Mouse (Mus musculus) heart, embryonic 14.5 days (tissue): Measurements from ENCODE around the gene Aktip. TPM values are rescaled to one million over a fixed set of nuclear protein-coding genes. Genes with fewer than 3 reads are reported as not detected.

Experiments
- ATAC-seq: fragments of 200-750 bp; cut with Nextera tagmentation; 2 replicates; pipeline ENCODE4 v1.8.0; 2017; ENCODE audit warnings: low read depth, moderate TSS enrichment; ENCODE audit not compliant: insufficient number of reproducible peaks, insufficient read depth, low FRiP score
- H3K27ac ChIP-seq, 2 experiments: fragments of 200-500 bp in 1 of 2; fragments of 300-500 bp in 1 of 2; sonication (generic) in 1 of 2; replicated peaks in 1 of 2; 2 replicates each; pipeline ENCODE4 v1.5.1; 2012 to 2014; ENCODE audit warnings: low read depth in 2 of 2, low read length in 2 of 2, control low read depth in 1 of 2, mild to moderate bottlenecking in 1 of 2, mixed read lengths in 1 of 2; ENCODE audit not compliant: control insufficient read depth in 1 of 2, insufficient read depth in 1 of 2
- H3K27me3 ChIP-seq: fragments of 300-500 bp; sonication (generic); 2 replicates; pipeline ENCODE4 v1.6.1; 2014; ENCODE audit warnings: mild to moderate bottlenecking, low read length, control low read depth; ENCODE audit not compliant: control insufficient read depth, insufficient read depth
- H3K36me3 ChIP-seq: fragments of 300-500 bp; sonication (generic); 2 replicates; pipeline ENCODE4 v1.6.1; 2014; ENCODE audit warnings: mild to moderate bottlenecking, control low read depth, low read length, mixed read lengths; ENCODE audit not compliant: control insufficient read depth, insufficient read depth
- H3K4me1 ChIP-seq, 2 experiments: fragments of 200-500 bp in 1 of 2; fragments of 300-500 bp in 1 of 2; sonication (generic) in 1 of 2; 2 replicates each; pipeline ENCODE4 v1.6.1; 2012 to 2014; ENCODE audit warnings: low read length in 2 of 2, control low read depth in 1 of 2, mixed read lengths in 1 of 2; ENCODE audit not compliant: control insufficient read depth in 2 of 2, insufficient read depth in 2 of 2
- H3K4me2 ChIP-seq: fragments of 300-500 bp; sonication (generic); 2 replicates; pipeline ENCODE4 v1.6.1; 2014; ENCODE audit warnings: mild to moderate bottlenecking, low read length
- H3K4me3 ChIP-seq, 2 experiments: fragments of 200-500 bp in 1 of 2; fragments of 300-500 bp in 1 of 2; sonication (generic) in 1 of 2; 2 replicates each; pipeline ENCODE4 v1.5.1; 2012 to 2014; ENCODE audit warnings: low read length in 2 of 2, mild to moderate bottlenecking in 2 of 2, control low read depth in 1 of 2, low read depth in 1 of 2, moderate library complexity in 1 of 2; ENCODE audit not compliant: control insufficient read depth in 1 of 2, insufficient read depth in 1 of 2
- H3K9ac ChIP-seq: fragments of 300-500 bp; sonication (generic); 2 replicates; pipeline ENCODE4 v1.6.1; 2014; ENCODE audit warnings: mild to moderate bottlenecking, low read length
- H3K9me3 ChIP-seq: fragments of 300-500 bp; sonication (generic); 2 replicates; pipeline ENCODE4 v1.6.1; 2016; ENCODE audit warnings: low read length, control low read depth; ENCODE audit not compliant: control insufficient read depth
- WGBS: fragments of 180-500 bp; shearing (Covaris S2); extraction: QIAGEN DNeasy Blood & Tissue Kit; methylation state at CpG from one replicate; pipeline ENCODE4 v1.1.7; 2014; 5-methylcytosine and 5-hydroxymethylcytosine counted together
- polyA plus RNA-seq: library from polyadenylated mRNA; unstranded; fragments of >200 nt; fragmentation: Nextera tagmentation; extraction: Ambion mirVana; gene quantifications from 2 replicates; pipeline ENCODE4 v1.2.1, GENCODE M21; 2014

The Aktip gene
- polyA plus RNA-seq, 1 experiment from 2014 or later, result 53.9 TPM

DNA sequence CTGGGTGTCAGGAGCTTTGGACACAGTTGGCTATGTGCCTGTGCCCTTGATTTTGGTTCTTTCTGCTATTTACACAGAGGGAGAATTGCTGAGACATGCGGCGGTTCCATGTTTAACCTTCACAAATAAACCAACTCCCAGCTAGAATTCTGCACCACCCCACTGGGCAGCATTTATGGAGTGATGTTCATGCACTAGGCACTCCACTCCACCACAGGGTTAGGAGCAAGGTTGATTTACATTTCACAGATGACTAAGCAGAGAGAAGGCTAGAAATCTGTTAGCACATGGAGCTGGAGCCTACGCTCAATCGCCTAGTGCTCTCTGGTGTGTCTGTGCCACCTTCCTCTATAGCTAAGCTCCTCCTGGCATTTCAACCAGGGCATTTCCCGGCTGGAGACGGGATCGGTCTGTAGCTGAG, 27.7 kb upstream of the Aktip start:
- Histone ChIP-seq H3K9me3 (no peaks in the 10 kb centered on the region), H3K9ac (no peak overlapping the region), H3K27ac (no peak overlapping the region), H3K4me1 (no peaks in the 10 kb centered on the region), H3K27me3 (no peaks in the 10 kb centered on the region), H3K36me3 (peaks cover 5% of the 10 kb centered on the region; the same call in 1 of the 2 replicates), H3K4me3 (no peak overlapping the region), H3K4me2 (no peak overlapping the region)
- 91% methylated on average over 7 of the region's 7 CpGs for WGBS
- no peak for ATAC-seq

DNA sequence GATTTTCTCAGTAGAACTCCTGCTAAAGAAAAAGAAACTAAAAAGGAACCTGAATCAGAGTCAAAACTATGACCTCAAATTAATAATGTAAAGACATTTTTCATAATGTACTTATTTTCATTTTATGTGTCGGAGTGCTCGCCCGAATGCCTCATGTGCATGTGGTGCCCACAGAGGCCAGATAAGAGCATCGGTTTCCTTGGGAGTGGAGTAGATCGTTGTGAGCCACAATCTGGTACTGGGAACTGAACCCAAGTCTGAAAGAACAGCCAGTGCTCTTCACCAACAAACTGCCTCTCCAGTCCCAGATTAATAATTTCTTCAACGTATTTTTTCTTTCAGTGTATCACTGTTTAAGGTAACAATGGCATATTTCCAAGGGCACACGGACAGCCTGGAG, 24.5 kb upstream of the Aktip start:
- no peak overlapping the region for H3K27ac ChIP-seq
- H3K4me3 ChIP-seq, result no peak overlapping the region
- 86% methylated on average over 7 of the region's 7 CpGs for WGBS
- H3K9me3 ChIP-seq, result no peaks in the 10 kb centered on the region
- no peaks in the 10 kb centered on the region for H3K27me3 ChIP-seq
- H3K9ac ChIP-seq, result no peak overlapping the region
- H3K4me2 ChIP-seq, result no peak overlapping the region
- no peak for ATAC-seq
- no peaks in the 10 kb centered on the region for H3K36me3 ChIP-seq
- H3K4me1 ChIP-seq, result no peaks in the 10 kb centered on the region

DNA sequence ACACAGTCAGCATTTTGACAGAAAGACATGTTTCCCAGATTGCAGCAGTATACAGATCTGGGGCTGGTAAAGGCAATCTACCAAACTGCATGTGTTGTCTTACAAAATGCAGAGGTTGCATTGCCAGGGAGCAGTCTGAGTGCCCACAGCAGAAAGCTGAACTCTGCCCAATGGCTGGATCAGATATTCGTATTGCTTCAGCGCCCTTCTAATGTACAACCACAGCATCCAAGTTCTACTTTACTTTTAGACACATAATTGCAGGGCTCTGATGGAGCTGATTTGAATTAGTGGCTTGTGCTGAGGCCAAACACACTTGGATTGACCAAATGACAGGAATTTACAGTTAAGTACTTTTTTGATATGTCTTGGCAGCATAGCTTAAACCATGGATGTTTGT, 22.1 kb upstream of the Aktip start:
- no peak overlapping the region for H3K27ac ChIP-seq
- H3K27me3 ChIP-seq, result no peaks in the 10 kb centered on the region
- no peaks in the 10 kb centered on the region for H3K4me1 ChIP-seq
- ATAC-seq, result no peak
- H3K9me3 ChIP-seq, result no peaks in the 10 kb centered on the region
- no peaks in the 10 kb centered on the region for H3K36me3 ChIP-seq
- H3K4me2 ChIP-seq, result no peak overlapping the region
- no peak overlapping the region for H3K9ac ChIP-seq
- no peak overlapping the region for H3K4me3 ChIP-seq
- WGBS, result 91% methylated on average over 2 of the region's 2 CpGs

DNA sequence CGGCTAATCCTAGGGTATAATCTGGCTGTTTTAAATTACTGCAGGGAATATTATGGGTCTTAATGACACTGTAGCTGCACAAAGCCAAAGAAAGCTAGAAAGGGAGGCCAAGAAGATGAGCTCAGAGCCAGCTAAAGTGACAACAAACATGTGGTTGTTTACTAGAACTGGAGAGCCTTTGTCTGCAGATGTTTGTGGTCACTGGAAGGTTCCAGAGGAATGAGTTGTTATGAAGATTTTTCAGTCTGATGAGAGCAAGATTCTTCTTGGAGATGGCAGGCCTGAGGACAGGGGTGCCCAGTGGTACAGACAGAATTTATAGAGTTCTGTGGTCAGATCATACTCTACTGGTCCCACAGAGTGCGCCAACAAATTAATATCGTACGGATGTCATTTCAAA, 18.5 kb upstream of the Aktip start:
- no peak overlapping the region for H3K27ac ChIP-seq
- no peak overlapping the region for H3K4me2 ChIP-seq
- H3K9ac ChIP-seq, result no peak overlapping the region
- no peaks in the 10 kb centered on the region for H3K4me1 ChIP-seq
- WGBS, result 93% methylated on average over 4 of the region's 4 CpGs
- no peak for ATAC-seq
- no peaks in the 10 kb centered on the region for H3K9me3 ChIP-seq
- H3K36me3 ChIP-seq, result no peaks in the 10 kb centered on the region
- no peak overlapping the region for H3K4me3 ChIP-seq
- no peaks in the 10 kb centered on the region for H3K27me3 ChIP-seq

DNA sequence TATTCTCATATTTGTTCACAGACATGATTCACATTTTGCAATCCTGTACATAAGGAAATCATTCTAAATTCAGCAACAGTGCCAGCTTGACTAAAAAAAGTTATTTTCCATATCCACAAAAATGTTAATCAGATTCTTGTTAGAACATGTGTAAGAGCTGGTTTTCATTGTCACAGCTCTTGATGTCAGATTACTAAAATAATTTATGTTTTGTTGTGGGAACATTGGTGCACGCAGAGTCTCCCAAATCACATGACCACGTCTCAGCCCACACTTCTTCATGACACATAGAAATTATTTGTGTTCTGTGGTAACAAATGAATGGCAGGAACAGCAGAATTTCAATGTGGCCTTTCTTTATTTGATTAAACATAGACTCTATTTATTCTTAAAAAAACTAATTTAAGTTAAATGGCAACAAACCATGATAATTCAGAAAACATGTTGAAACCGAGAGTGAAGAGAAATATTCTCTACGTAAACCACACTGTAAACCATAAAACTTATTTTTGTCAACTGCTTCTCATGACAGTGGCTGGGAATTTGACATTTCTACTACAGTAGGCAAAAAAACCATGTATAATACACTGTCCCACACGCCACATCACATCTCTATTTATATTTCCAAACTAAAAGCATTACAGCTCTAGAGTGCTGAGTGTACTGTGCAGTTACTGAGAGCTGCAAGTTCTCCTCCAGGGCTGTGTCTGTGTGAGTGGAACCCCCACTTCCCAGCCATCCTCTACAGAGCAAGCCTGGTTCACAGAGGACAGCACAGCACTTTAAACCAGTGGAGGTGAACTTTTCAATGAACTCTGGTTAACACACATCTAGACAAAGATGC, 17.5 kb upstream of the Aktip start:
- Histone ChIP-seq H3K9ac (no peak overlapping the region), H3K4me1 (no peaks in the 10 kb centered on the region), H3K27ac (no peak overlapping the region), H3K9me3 (no peaks in the 10 kb centered on the region), H3K4me3 (no peak overlapping the region), H3K4me2 (no peak overlapping the region), H3K36me3 (no peaks in the 10 kb centered on the region), H3K27me3 (no peaks in the 10 kb centered on the region)
- no peak for ATAC-seq
- WGBS, result 90% methylated on average over 5 of the region's 5 CpGs

DNA sequence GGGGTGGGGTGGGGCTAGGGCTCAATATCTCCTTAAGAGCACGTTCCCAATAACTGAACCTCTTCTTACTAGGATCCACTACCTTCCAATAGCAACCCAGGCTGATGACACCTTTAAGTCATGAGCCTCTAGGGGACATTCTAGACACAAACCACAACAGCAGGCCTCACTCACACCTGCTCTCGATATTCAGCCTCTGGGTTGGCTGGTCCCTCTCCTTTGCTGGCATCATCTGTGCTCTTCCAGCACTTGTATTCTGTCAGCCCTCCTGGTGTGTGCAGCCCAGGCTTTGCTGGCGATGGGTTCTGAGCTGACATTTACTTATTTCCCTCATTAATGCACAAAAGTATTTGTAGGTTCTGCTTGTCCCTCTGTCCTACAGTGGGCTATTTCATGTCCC, 14.5 kb upstream of the Aktip start:
- Histone ChIP-seq H3K9ac (no peak overlapping the region), H3K27me3 (no peaks in the 10 kb centered on the region), H3K27ac (no peak overlapping the region), H3K36me3 (no peaks in the 10 kb centered on the region), H3K4me1 (no peaks in the 10 kb centered on the region), H3K4me3 (no peak overlapping the region), H3K4me2 (no peak overlapping the region), H3K9me3 (no peaks in the 10 kb centered on the region)
- ATAC-seq, result no peak
- 87% methylated on average over 3 of the region's 3 CpGs for WGBS

DNA sequence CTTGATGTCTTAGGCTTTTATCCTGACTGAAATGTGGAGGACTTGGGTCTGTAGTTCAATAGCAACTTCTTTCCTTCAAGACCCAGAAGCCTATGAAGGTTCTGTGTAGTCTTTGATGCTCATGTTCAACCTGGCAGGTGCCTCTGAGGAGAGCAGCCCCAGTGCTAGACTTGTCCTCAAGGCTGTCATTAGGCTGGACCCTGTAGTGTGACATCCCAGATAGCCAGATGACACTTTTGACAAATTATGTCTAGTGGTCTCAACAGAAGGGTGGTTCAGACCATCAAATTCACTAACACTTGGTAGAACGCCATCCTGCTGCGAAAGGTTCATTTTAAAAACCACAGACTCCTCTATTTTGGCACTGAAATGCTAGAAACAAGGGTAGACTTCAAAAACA, 13.2 kb upstream of the Aktip start:
- Histone ChIP-seq H3K27ac (no peak overlapping the region), H3K36me3 (no peaks in the 10 kb centered on the region), H3K4me2 (no peak overlapping the region), H3K27me3 (no peaks in the 10 kb centered on the region), H3K9ac (no peak overlapping the region), H3K4me1 (no peaks in the 10 kb centered on the region), H3K4me3 (no peak overlapping the region), H3K9me3 (no peaks in the 10 kb centered on the region)
- no peak for ATAC-seq
- 96% methylated on average over 2 of the region's 2 CpGs for WGBS

DNA sequence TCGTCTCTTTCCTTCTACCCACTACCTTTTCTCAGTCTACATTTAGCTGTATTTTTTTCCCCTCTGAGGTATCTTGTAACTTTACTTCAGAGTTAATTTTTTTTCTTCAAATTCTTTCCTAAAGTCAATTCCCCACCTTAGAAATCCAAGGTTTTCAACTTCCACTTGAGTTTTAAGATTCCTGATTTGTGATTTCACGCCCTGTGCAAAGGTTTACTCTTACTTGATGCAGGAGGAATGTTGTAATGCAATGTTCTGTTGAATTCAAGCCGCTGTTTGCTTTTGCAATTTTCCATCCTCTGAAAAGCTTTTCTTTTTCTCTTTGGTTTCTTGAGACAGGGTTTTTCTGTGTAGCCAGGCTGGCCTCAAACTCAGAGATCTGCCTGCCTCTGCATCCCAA, 9.9 kb upstream of the Aktip start:
- no peak for ATAC-seq
- no peak overlapping the region for H3K27ac ChIP-seq
- no peak overlapping the region for H3K4me3 ChIP-seq
- no peak overlapping the region for H3K9ac ChIP-seq
- no peak overlapping the region for H3K4me2 ChIP-seq
- no peaks in the 10 kb centered on the region for H3K36me3 ChIP-seq
- no peaks in the 10 kb centered on the region for H3K9me3 ChIP-seq
- no peaks in the 10 kb centered on the region; a peak in 1 of 4 replicates for H3K4me1 ChIP-seq
- WGBS, result 77% methylated on average over 3 of the region's 3 CpGs
- H3K27me3 ChIP-seq, result no peaks in the 10 kb centered on the region
